Mouse (Mus musculus) stomach, embryonic 14.5 days (tissue): ENCODE measurements around the gene Drd3. TPM values are rescaled to one million over a fixed set of nuclear protein-coding genes. Genes with fewer than 3 reads are reported as not detected.

Experiments
- ATAC-seq: fragments of 200-750 bp; cut with Nextera tagmentation; 2 replicates; pipeline ENCODE4 v1.8.0; 2017; ENCODE audit warnings: low read depth, moderate TSS enrichment; ENCODE audit not compliant: insufficient number of reproducible peaks, insufficient read depth, low FRiP score
- H3K27ac ChIP-seq: fragments of 300-500 bp; sonication (generic); 2 replicates; pipeline ENCODE4 v1.5.1; 2014; ENCODE audit warnings: mild to moderate bottlenecking, low read length, moderate library complexity, mixed read lengths
- H3K27me3 ChIP-seq: fragments of 300-500 bp; sonication (generic); 2 replicates; pipeline ENCODE4 v1.6.1; 2014; ENCODE audit warnings: low read length, control low read depth, mixed read lengths; ENCODE audit not compliant: control insufficient read depth, insufficient read depth
- H3K36me3 ChIP-seq: fragments of 300-500 bp; sonication (generic); 2 replicates; pipeline ENCODE4 v1.6.1; 2014; ENCODE audit warnings: mild to moderate bottlenecking, control low read depth, low read length, moderate library complexity, mixed read lengths; ENCODE audit not compliant: control insufficient read depth, insufficient read depth
- H3K4me1 ChIP-seq: fragments of 300-500 bp; sonication (generic); 2 replicates; pipeline ENCODE4 v1.6.1; 2014; ENCODE audit warnings: low read length, control low read depth, mixed read lengths; ENCODE audit not compliant: control insufficient read depth, insufficient read depth
- H3K4me2 ChIP-seq: fragments of 300-500 bp; sonication (generic); replicated peaks from 2 replicates; pipeline ENCODE4 v1.6.1; 2014; ENCODE audit warnings: low read depth, low read length, control low read depth
- H3K4me3 ChIP-seq: fragments of 300-500 bp; sonication (generic); 2 replicates; pipeline ENCODE4 v1.5.1; 2014; ENCODE audit warnings: low read depth, low read length, control low read depth
- H3K9ac ChIP-seq: fragments of 300-500 bp; sonication (generic); replicated peaks from 2 replicates; pipeline ENCODE4 v1.6.1; 2014; ENCODE audit warnings: low read depth, mild to moderate bottlenecking, control low read depth, low read length, moderate library complexity, mixed read lengths
- H3K9me3 ChIP-seq: fragments of 300-500 bp; sonication (generic); 2 replicates; pipeline ENCODE4 v1.6.1; 2016; ENCODE audit warnings: low read depth, low read length, control low read depth; ENCODE audit not compliant: control insufficient read depth
- WGBS: fragments of 180-500 bp; shearing (Covaris S2); extraction: QIAGEN DNeasy Blood & Tissue Kit; methylation state at CpG from one replicate; pipeline ENCODE4 v1.1.7; 2014; 5-methylcytosine and 5-hydroxymethylcytosine counted together
- microRNA-seq: library from miRNA; unstranded; fragments of <30 nt; microRNA quantifications from one replicate; pipeline ENCODE4, GENCODE M21; 2016
- polyA plus RNA-seq: library from polyadenylated mRNA; unstranded; fragments of >200 nt; fragmentation: Nextera tagmentation; extraction: Ambion mirVana; gene quantifications from 2 replicates; pipeline ENCODE4 v1.2.1, GENCODE M21; 2014

Gene Drd3
- polyA plus RNA-seq, 1 experiment from 2014 or later: not detected

DNA sequence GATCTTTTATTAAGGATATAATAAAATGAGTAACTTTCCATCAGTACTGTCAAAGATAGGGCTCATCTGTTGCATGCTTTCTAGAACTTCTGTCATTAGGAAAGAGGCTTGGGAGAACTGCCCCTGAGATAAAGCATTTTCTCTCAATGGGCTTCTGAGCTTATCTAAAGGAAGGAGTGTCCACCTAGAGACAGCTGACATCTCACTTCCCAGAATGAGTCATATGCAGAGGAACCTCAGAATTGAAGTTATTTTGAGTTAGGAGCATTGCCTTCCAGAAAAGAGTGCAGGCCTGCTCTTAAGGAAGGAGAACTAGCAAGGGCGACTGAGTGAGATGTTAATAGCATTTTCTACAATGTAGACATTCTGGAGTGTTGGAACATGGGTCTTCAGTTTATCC is 87.4 kb downstream of the Drd3 start:
- Histone ChIP-seq H3K36me3 (no peaks in the 10 kb centered on the region), H3K9me3 (no peaks in the 10 kb centered on the region), H3K4me2 (no peak overlapping the region), H3K4me3 (no peak overlapping the region), H3K27me3 (no peaks in the 10 kb centered on the region), H3K4me1 (no peaks in the 10 kb centered on the region), H3K27ac (no peak overlapping the region), H3K9ac (no peak overlapping the region)
- no peak for ATAC-seq
- 85% methylated on average over 1 of the region's 1 CpGs for WGBS

DNA sequence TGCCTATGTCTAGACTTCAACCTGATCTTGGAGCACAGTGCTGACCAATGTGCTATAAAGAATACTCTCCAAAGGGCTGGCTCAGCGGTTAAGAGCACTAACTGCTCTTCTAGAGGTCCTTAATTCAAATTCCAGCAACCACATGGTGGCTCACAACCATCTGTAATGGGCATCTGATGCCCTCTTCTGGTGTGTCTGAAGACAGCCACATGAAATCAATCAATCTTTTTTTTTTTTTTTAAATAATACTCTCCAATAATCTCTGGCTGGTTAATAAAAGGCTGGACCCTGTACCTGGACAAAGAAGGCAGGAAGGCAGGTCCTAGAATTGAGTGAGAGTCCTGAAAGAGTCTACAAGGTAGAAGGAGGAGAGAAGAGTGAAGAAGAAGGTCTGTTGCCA is 96.0 kb downstream of the Drd3 start:
- no peak overlapping the region for H3K27ac ChIP-seq
- H3K27me3 ChIP-seq: no peaks in the 10 kb centered on the region
- 63% methylated on average over 1 of the region's 1 CpGs for WGBS
- ATAC-seq: no peak
- no peak overlapping the region for H3K4me3 ChIP-seq
- no peak overlapping the region for H3K4me2 ChIP-seq
- H3K36me3 ChIP-seq: no peaks in the 10 kb centered on the region
- H3K4me1 ChIP-seq: no peaks in the 10 kb centered on the region
- no peak overlapping the region for H3K9ac ChIP-seq
- no peaks in the 10 kb centered on the region for H3K9me3 ChIP-seq

DNA sequence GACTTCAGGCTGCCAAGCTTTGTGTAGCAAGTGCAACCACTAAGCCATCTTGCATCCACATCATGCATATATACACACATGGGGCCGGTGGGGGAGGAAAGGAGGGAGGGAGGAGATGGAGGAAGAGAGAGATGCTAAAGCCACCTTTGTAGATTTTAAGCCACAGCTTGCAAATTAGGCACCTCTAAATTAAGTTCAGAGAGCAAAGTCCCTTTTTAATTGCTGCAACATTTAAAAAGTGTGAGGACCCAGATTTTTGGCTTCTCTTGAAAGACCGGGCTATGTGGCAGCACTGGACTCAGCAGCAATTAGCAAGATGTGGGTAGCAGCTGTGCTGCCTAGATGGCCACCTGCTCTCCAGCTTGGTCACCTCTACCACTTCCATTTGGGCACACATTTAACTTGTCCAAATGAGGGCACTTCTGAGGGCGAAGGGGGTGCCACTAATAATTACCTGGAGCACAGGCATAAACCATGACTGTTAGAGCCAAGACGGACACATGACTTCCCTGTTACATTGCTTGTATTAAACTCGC is 105.2 kb downstream of the Drd3 start:
- H3K27ac ChIP-seq: no peak overlapping the region
- no peak overlapping the region for H3K9ac ChIP-seq
- no peak overlapping the region for H3K4me3 ChIP-seq
- peaks cover 17% of the 10 kb centered on the region for H3K36me3 ChIP-seq
- H3K9me3 ChIP-seq: no peaks in the 10 kb centered on the region
- no peak overlapping the region for H3K4me2 ChIP-seq
- no peaks in the 10 kb centered on the region for H3K4me1 ChIP-seq
- no peaks in the 10 kb centered on the region for H3K27me3 ChIP-seq
- 89% methylated on average over 5 of the region's 5 CpGs for WGBS
- ATAC-seq: no peak

- no peaks in the 10 kb centered on the region for H3K4me1 ChIP-seq
- WGBS: 68% methylated on average over 6 of the region's 6 CpGs
- no peak overlapping the region for H3K4me2 ChIP-seq
- no peak overlapping the region for H3K9ac ChIP-seq
- H3K9me3 ChIP-seq: no peaks in the 10 kb centered on the region
- H3K4me3 ChIP-seq: no peak overlapping the region
- no peaks in the 10 kb centered on the region for H3K27me3 ChIP-seq
- ATAC-seq: no peak
- peaks cover 21% of the 10 kb centered on the region for H3K36me3 ChIP-seq
- no peak overlapping the region for H3K27ac ChIP-seq
Observed at GRCm38 (mm10) chr16:43860624-43861023, 106.8 kb downstream of the Drd3 start.

DNA sequence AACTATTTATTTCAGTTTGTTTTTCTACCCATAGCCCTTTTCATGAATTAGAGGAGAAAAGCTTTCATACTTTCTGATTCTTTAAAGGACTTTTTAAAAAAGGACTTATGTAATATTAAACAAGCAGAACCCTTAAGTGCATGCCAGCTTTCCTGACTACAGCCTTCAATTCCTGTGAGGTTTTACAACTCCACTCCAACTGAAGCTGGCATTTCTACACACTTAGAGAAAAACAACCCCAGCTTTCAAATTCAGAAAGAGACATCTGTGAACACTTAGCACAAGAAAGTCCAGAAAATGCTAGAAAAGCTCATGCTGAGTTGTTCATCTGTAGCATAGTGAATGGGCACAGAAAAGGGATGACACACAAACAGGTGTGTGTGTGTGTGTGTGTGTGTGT is 116.0 kb downstream of the Drd3 start:
- H3K4me1 ChIP-seq: no peaks in the 10 kb centered on the region
- H3K27ac ChIP-seq: no peak overlapping the region

DNA sequence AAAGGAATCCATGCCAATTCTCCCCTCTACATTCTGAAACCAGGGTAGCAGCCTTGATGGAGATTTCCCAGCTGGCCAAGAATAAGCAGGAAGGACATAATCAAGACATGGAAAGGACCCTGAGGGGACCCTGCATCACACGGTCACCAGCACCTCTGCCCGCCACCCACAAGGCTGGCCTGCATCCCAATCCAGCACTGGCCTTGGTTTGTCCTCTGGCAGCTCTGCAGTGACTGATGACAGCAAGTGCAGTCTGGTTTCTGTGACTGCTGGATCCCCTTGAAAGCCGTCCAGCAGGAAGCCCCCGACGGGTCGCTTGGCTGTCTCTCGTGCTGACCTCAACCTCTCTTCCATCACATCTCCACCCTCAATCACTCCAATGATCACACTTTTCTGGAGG is 117.6 kb downstream of the Drd3 start:
- H3K27ac ChIP-seq: no peak overlapping the region
- no peak overlapping the region for H3K4me2 ChIP-seq
- no peaks in the 10 kb centered on the region for H3K27me3 ChIP-seq
- WGBS: 79% methylated on average over 7 of the region's 7 CpGs
- H3K4me3 ChIP-seq: no peak overlapping the region
- H3K9me3 ChIP-seq: no peaks in the 10 kb centered on the region
- no peaks in the 10 kb centered on the region for H3K4me1 ChIP-seq
- ATAC-seq: no peak
- no peak overlapping the region for H3K9ac ChIP-seq
- peaks cover 40% of the 10 kb centered on the region for H3K36me3 ChIP-seq

More for the DNA sequence above, 116.0 kb downstream of the Drd3 start:
- peaks cover 30% of the 10 kb centered on the region for H3K36me3 ChIP-seq
- no peaks in the 10 kb centered on the region for H3K9me3 ChIP-seq
- no peaks in the 10 kb centered on the region for H3K27me3 ChIP-seq
- no peak for ATAC-seq
- H3K9ac ChIP-seq: no peak overlapping the region
- H3K4me2 ChIP-seq: no peak overlapping the region
- H3K4me3 ChIP-seq: no peak overlapping the region

Small RNAs within 50 kb of the gene (microRNA-seq; reads per million reads assigned to microRNA genes)
- not detected for gene Gm25996

Other genes with a start within 250 kb of the Drd3 start
- not detected in 2 replicates for gene Tigit, start 89.9 kb upstream of the Drd3 start, polyA plus RNA-seq
- gene Ccdc191, start 135.8 kb downstream of the Drd3 start, polyA plus RNA-seq: 8.9 and 10.7 TPM in 2 replicates
- gene Qtrt2, start 172.8 kb downstream of the Drd3 start, polyA plus RNA-seq: 36.0 and 36.4 TPM in 2 replicates
- gene Zdhhc23, start 225.8 kb downstream of the Drd3 start, polyA plus RNA-seq: 3.1 and 3.2 TPM in 2 replicates